Mouse (Mus musculus) kidney, postnatal 10 days (tissue): ENCODE measurements around the gene Fibp.
"Not testable (repeated sequence)": the region's sequence is repeated elsewhere in the genome, so short reads cannot be mapped to it uniquely, and the experiment has no call there.

ENCODE experiments used
- DNase-seq: peaks from one replicate; pipeline ENCODE4 v3.0.0; 2021; ENCODE audit warnings: mixed read lengths

The Fibp gene

DNA sequence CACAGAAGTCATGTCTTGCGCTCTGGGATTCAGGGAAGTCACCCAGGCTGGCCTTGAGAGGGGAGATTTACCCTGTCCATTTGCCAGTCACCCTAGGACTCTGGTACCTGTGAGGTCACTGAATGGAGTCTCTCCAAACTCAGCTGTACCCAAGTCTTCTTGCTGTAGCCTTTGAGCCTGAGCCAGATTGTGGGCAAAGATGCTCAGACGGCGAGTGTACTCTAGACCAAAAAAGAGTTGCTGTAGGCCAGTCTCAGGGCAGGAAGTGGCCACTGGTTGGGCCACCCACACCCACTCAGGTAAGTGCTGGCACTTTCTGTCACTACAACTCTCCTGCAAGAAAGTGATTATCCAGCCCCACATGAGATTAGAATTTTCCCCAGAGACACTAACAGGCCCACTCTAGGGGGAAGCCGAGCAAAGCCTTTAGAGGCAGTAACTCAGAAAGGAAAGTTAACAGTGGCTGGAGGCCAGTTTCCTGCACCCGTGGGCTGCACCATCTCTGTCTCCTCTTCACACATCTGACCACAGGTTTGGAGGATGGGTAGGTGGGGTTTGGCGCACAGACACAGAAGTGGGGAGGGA is 6.6 kb downstream of the Fibp start:
- no peak for DNase-seq

DNA sequence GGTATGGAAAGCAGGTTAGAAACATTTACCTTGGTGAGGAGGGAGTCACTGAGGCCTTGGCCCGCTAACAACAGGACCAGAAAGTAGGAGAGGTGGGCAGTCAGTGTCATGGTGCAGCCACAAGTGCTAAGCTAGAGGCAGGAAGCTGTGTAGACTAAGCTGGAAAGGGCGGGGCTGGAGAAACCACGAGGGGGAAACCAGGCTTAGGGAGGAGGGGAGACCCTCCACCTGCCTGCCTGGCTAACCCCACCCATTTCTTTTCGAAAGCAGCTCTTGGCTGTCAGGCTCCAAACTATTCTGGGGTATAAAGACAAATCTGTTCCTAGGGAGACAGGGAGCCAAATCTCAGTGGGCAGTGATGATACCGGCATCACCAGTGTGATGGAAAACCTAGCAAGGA is 8.0 kb downstream of the Fibp start, which contains the start of gene Ctsw:
TSS of gene Ctsw (minus strand) at position 134 of the 400 bp plus-strand sequence.
- DNase-seq: no peak

DNA sequence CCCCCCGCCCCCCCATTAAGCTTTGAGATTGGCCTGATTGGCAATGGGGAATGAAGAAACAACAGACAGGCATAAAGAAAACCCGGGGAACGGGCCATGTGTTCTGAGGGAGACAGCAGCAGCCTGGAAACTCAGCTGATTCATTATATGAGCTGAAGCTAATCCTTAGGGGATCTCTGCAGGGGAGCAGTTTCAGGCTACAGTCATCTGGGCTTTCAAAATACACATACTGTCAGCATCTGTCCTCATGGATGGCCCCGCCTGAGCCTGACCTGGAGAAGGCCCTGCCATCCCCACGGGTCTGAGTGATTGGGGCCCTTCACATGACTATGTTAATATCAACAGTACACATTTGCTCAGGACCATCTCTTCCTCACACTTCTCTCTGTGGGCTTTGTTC is 11.4 kb downstream of the Fibp start:
- DNase-seq: no peak

DNA sequence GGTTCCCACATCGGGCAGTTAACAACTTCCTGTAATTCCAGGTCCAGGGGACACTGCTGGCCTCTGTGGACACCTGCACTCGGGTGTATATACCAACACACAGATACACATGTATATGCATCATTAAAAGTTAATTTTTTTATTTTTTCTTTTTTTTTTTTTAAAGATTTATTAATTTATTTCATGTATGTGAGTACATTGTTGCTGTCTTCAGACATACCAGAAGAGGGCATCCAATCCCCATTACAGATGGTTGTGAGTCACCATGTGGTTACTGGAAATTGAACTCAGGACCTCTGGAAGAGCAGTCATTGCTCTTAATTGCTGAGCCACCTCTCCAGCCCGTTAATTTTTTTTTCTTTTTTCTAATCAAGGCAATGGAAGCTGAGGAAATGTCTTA is 12.4 kb downstream of the Fibp start:
- no peak for DNase-seq

DNA sequence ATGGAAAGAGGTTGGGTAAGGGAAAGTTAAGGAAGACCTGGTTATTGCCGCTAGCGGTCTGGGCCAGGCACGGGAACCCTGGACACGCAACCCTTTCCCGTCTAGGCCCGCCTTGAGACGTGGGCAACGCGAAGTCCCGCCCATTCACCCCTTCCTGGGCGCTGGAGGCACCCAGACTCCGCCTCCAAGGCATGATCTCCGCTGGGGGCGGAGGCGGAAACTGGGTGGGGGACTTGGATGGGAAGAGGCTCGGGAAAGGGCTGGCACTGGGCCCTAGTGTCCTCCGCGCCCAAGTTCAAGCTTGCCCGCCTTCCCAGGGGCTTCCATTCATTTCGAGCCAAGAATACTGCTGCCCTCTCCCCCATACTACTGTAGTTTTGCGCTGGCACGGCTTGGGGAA is 13.3 kb downstream of the Fibp start, which contains the start of gene Efemp2:
TSS of gene Efemp2 (plus strand) at position 235 of the 400 bp plus-strand sequence.
- DNase-seq: peak; percentile 89

DNA sequence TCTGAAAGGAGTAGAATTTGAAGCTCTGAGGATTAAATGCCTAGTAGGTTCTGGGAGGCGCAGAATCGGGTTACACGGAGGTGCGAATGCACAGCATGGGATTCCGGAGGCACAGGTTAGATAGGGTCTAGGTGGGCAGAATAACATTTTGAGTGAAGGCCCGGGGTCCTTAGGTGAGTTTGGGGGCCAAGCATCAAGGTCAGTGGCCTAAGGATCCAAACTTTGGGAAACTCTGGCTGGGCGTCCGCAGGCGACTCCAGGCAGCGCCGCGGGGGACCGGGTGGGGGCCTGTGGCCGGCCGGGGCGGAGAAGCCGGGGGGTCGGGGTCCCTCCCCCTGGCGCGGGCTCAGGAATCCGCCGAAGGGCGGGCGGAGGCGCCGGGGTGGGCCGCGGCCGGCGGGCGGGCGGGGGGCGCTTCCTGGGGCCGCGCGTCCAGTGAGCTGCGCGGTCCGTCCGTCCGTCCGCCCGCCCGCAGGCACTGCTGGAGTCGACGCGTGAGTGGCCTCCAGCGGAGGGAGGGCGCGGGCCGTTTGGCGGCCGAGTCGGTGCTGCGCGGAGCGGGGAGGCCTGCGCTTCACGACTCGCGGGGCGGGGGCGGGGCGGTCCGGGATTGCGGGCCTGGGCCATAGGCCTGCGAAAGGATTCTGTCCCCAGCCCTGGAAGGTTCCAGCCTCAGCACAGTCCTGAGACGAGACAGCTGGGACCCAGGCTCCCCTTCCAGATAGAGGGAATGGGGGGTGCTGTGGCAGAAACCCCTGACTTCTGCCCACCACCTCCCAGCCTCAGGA is 14.1 kb downstream of the Fibp start:
- DNase-seq: peak; percentile 82

DNA sequence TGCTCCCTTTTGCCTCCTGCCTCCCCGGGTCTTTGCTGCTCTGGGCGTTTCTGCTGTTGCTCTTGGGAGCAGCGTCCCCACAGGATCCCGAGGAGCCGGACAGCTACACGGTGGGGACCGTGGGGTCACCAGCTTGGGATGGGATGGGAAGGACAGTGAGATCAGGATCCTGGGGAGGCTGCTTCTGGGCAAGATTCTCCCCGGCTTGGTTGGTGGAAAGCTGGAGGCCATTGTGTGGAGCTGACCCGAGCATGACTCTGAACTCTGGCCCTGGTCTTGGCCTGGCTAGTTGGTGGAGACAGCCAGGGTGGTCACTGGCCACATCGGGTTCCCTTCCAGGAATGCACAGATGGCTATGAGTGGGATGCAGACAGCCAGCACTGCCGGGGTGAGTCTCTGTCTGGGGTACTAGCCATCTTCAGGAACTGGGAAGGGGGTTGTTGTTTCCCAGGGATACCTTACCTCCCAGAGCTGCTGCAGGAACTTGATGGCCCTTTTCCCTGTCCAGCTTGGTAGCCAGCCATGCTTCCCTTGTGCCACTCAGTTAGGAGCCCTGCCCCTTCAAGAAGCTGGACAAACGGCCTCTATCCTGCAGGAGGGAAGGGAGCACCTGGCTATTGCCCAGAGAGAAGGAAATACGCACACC is 14.8 kb downstream of the Fibp start:
- peak; percentile 46 for DNase-seq

DNA sequence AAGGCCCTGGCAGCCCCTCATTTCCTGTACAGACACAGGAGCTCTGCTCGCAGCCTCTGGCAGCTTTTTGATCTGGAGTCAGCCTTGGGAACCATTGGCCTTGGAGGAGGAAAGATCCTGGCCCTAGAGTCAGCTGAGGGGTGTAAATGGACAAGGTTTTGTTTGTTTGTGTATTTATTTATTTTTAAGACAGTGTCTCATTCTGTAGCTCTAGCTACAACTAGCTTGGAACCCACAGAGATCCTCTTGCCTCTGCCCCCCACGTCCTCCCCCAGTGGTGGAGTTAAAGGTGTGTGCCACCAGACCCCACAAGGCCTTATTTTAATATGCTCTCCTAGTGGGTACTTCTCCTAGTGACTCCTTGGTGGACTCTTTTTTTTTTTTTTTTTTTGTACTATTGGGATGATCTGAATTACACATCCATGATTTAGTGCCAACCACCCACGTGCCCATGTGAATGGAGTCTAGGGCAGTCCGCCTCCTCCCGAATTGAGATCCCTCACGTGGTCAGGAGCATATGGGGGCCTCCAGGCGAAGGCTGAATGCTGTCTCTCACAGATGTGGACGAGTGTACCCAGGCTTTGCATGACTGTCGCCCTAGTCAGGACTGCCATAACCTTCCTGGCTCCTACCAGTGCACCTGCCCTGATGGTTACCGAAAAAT is 16.7 kb downstream of the Fibp start:
- DNase-seq: no peak

DNA sequence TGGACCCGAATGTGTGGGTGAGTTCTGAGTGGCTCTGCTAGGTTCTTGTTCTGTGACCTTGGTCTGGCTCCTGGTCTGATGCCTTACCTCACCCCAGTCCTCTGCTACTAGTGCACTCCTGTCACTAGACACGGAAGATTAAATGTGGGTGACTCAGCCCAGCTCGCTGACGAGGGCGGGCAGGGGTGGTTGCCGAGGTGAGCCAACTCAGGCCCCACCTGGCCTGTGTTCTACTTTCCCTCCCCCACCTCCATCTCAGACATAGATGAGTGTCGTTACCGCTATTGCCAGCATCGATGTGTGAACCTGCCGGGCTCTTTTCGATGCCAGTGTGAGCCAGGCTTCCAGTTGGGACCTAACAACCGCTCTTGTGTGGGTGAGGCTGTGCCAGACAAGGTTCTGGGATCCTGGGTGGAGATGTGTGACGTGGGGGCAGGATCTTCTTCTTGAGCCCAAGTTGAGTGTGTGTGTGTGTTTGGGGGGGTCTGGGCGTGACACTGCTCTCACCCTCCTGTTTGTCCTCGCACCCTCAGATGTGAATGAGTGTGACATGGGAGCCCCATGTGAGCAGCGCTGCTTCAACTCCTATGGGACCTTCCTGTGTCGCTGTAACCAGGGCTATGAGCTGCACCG is 17.4 kb downstream of the Fibp start:
- DNase-seq: no peak

DNA sequence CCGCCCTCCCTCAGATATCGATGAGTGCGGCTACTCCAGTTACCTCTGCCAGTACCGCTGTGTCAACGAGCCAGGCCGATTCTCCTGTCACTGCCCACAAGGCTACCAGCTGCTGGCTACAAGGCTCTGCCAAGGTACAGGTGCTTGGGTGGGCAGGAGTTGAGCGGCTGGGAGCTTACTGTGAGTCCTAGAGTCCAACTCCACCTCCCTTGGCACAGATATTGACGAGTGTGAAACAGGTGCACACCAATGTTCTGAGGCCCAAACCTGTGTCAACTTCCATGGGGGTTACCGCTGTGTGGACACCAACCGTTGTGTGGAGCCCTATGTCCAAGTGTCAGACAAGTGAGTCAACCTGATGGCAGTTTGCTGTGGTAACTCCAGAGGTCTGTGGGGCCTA is 19.6 kb downstream of the Fibp start:
- no peak for DNase-seq

DNA sequence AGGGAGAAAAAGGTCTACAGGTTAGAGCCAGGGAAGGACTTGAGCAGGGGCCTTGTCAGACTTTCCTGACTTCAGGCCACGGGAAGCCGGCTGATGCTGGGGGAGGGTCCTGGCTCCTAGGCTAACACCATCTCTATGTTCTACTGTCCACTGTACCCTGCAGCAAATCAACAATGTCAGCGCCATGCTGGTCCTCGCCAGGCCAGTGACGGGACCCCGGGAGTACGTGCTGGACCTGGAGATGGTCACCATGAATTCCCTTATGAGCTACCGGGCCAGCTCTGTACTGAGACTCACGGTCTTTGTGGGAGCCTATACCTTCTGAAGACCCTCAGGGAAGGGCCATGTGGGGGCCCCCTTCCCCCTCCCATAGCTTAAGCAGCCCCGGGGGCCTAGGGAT is 21.0 kb downstream of the Fibp start:
- no peak for DNase-seq

DNA sequence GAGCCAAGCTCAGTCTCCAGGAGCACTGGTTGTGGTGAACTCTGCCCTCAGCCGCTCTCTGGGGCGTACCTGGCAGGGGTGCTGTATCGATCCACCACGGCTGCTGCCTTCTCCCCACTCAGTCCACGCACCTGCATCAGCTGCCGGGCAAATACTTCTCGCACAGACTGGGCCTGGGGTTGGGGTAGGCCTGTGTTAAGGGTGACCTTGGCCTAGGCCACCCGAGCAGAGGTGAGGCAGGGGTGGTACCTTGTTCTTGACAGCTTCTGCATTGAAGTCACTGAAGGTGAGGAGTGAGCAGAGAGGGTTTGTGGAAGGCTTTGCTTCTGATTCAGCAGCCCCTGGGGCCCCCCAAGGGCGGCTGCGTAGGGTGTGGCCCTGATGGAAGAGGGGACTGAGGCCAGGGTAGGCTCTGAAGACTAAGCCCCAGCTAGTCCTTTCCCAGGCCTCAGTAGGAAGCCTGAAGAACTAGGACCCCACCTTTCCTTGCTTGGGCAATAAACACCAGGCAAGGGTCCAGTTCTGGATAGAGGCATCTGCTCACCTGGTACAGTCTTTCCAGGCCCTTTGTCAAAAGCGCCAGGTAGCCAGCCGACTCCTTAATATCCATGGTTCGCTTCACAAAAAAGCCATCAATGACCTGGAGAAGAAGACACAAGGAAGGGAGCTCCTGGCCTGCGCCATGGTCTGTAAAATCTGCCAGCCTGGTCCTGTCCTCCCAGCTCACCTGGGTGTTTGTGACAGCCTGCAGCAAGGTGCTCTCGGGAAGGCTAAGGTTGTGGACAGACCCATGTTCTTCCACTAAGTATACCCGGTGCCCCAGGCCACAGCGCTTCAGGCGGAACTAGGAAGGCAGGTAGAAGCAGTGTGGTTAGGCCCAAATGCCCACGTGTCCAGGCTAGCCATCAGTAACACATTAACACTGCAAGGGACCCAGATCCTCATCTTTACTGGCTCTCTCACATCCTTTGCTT is 23.3 kb downstream of the Fibp start:
- no peak for DNase-seq

DNA sequence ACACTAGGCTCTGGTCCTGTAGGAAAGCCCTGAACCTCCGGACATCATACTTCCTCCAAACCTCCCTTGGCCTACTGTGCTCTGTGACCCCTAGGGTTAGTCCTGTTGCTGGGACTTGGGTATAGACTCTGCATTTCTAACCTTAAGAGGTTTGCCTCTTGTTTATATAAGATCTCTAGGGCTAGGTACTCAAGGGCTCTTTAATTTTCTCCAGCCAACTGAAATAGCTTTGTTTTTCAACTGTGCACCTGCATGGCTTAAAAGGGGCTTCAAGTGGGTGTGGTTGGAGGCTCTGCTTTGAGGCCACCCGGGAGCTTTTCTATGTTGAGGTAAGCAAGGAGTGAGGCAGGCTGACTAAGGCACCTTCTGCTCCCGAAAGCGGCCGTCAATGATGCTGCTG is 24.1 kb downstream of the Fibp start:
- DNase-seq: no peak

DNA sequence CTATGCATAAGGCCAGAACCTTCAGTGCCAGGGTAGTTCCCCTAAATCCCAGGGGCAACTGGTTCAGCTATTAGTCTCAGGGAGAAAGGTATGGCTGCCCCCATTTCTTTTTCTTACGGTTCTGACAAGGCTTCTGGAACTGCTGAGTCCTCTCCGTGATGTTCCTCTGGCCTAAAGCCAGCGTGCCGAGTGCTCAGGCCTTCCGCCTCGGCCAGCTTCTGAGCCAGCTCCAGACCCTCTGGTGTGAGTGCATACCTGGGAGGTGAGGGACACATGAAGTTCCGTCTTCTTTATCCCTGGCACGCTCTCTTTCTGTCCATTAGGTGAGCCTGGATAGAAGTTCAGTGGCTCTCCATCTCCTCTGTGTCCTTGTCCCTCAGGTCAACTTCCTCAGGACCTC is 25.0 kb downstream of the Fibp start:
- no peak for DNase-seq

DNA sequence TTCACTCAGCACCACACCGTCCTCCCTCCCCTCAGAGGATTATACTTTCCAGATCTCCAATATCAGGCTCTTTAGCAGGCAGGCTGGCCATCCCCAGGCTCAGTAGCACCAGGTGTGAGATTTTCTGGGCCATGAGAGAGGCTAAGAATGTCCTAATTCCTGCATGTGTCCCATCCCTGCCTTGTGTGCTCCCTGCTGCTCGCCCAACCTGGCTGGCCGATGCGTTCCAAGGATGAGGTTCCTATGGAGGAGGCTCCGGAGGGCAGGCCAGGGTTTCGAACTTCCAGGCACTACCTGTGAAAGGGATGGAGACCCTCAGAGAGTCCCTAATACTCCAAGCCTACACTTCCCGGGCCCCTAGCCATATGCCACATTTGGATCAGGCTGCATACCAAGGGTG is 25.4 kb downstream of the Fibp start:
- DNase-seq: no peak

DNA sequence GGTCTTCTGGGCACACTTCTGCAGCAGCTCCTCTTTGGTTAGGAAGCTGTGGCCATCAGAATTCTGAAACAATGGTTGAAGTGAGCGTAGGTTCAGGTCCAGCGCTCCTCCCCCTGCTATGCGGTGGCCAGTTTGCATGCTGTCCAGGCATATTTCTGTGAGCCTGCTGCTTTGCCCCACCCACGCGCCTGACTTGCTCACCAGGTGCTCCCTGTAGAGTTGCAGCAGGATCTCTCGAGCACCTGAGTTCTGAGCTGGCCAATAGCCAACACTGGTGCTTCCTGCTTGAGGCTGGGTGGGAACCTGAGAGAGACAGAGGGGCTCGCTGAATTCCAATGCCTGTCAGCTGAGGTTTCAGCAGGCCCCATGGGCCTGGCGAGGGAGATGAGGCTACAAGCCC is 25.9 kb downstream of the Fibp start:
- peak; percentile 58 for DNase-seq

DNA sequence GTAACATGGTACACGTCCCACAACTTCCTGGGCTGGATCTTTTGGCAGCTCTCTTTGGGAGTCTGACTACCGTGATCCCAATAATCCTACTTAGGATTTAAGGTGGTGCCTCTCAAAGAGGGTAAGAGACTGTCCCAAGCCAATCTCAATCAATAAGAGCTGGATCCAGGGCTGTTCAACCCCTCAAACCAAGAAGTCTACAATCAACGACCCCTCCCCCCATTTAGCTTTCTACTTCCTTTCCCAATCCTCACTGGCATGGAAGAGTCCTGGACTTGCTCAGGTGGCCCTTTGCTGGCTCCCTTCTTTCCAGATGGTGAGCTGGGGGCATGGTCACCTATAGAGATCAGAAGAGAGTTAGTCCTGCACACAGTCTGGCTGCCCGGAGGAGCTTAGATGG is 26.4 kb downstream of the Fibp start:
- no peak for DNase-seq

DNA sequence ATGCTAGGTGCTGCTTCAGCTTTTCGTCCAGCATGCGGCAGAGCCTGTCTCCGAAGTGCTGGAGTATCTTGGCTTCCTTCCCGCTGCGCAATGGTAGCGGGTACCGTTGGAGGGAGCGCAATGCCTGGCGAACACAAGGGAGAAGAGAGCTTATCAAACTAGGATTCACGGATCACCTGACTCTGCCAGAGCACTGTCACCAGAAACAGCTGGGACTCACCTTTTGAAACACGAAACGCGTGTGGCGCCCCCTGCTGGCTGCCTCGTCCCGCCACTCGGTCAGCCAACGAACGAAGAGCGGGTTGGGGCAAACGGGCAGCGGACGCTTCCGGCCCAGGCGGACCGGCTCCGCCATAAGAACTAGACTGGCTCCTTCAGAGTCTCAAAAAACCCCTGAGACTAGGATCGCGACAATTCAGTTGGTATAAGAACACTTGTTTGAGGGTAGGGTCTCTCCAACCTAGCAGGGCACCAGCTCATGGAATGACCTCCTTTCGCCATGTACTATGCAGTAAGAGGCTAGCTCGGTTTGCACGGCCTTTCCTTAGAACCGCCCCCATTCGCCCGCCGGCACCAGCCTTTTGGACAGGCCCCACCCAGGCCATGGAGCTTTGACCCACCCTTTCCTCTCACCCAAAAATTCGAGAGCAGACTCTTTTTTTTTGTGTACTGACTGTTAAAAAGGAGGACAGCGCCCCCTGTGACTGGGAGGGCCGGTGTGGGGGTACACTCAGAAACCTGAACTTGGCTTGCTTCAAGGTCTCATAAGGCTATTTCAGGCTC is 27.5 kb downstream of the Fibp start, which contains the start of gene Mus81:
TSS of gene Mus81 (minus strand) at position 635 of the 783 bp plus-strand sequence.
- peak; percentile 98 for DNase-seq

DNA sequence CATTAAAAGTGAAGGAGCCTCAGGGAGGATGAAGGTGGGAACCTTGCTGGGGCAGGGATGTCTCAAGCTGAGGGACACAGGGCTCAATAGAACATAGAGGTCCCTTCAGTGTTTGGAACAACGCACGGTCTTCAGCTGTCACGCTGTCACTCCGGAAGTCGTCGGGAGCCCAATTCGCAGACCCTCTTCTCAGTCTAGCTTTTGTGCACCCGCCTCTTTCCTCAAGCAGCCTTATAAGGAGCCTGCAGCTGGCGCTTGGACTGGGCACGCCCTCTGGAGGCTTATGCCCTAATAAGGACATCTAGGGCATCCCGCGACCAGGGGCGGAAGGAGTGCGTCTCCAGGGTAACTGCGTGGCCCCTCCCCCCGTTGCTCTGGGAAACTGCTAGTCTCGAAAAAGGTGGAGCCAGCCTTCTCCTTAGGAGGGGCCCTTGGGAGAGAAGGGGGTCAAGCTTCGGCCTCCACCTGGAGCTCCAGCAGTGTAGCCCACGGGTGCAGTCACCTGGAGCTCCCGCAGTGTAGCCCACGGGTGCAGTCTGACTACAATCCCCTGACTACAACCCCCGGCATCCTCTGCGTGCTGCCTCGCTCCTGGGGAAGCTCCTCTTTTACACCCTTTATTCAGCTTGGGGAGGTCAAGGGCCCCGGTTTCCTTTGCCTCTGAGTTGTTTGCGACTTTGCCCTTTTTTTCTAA is 28.6 kb downstream of the Fibp start:
- DNase-seq: peak; percentile 99

DNA sequence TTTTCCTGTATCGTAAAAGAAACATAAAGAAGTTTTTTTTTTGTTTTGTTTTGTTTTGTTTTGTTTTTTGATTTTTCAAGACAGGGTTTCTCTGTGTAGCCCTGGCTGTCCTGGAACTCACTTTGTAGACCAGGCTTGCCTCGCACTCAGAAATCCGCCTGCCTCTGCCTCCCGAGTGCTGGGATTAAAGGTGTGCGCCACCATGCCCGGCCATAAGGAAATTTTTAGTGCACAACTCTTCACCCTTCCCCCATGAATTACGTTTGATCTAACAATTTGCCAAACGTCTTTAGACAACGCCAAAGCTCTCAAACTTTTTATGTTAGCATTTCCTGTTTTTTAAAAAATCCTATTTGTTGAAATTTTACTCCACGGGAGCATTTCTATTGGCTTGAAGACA is 29.3 kb downstream of the Fibp start:
- not testable (repeated sequence) for DNase-seq
